Mouse (Mus musculus) liver, adult (tissue): ENCODE measurements around the gene Klhl5.

Experiments
- GATA4 ChIP-seq: IDR thresholded peaks from 2 replicates; pipeline ENCODE4 v1.6.1; 2014; ENCODE audit warnings: mild to moderate bottlenecking, low read length; ENCODE audit not compliant: insufficient replicate concordance

Gene Klhl5

GRCm38 (mm10) chr5:65157412-65158381 lies 50.4 kb downstream of the Klhl5 start:
- peak; percentile 93; the same call in 1 of the 2 replicates for TF ChIP-seq GATA4

GRCm38 (mm10) chr5:65158696-65159305 lies 51.5 kb downstream of the Klhl5 start:
- no peak for TF ChIP-seq GATA4

GRCm38 (mm10) chr5:65163001-65163400 lies 55.7 kb downstream of the Klhl5 start:
- TF ChIP-seq GATA4: no peak

- no peak for TF ChIP-seq GATA4
Measured at GRCm38 (mm10) chr5:65163489-65164092, 56.3 kb downstream of the Klhl5 start.

GRCm38 (mm10) chr5:65170206-65170605 lies 62.9 kb downstream of the Klhl5 start:
- no peak for TF ChIP-seq GATA4

- TF ChIP-seq GATA4: no peak
Measured at GRCm38 (mm10) chr5:65175035-65175917, 67.9 kb downstream of the Klhl5 start.

- no peak for TF ChIP-seq GATA4
Measured at GRCm38 (mm10) chr5:65175918-65176484, 68.7 kb downstream of the Klhl5 start.

- TF ChIP-seq GATA4: no peak
Measured at GRCm38 (mm10) chr5:65177026-65177514, 69.7 kb downstream of the Klhl5 start.

- TF ChIP-seq GATA4: no peak
Measured at GRCm38 (mm10) chr5:65178477-65178876, 71.1 kb downstream of the Klhl5 start.

- no peak for TF ChIP-seq GATA4
Measured at GRCm38 (mm10) chr5:65181160-65181793, 73.9 kb downstream of the Klhl5 start.

GRCm38 (mm10) chr5:65181794-65182169 lies 74.4 kb downstream of the Klhl5 start:
- TF ChIP-seq GATA4: no peak

- TF ChIP-seq GATA4: no peak
Measured at GRCm38 (mm10) chr5:65182268-65182667, 74.9 kb downstream of the Klhl5 start.

GRCm38 (mm10) chr5:65191601-65192000 lies 84.3 kb downstream of the Klhl5 start:
- TF ChIP-seq GATA4: no peak

- TF ChIP-seq GATA4: no peak
Measured at GRCm38 (mm10) chr5:65194441-65194840, 87.1 kb downstream of the Klhl5 start.
